Comparison of ENCODE assay signal across 30 mouse cellular contexts in genomic region chr16:65022364-65022763, GRCm38 (mm10).
DNase-seq lines count a peak whose midpoint lies in the region; ATAC-seq and TF ChIP-seq lines count a peak whose summit lies in the region.
"Had no signal": no experiment of that assay in that cellular context is flagged by ENCODE, and none has a peak within 500 bp of the region (broad histone marks: within the 10 kb centered on the region; RNA-seq: fewer than 3 reads in every experiment).

No protein-coding gene starts in this region.

- no peak overlapping the region for H3K4me2 ChIP-seq in midbrain, embryonic 15.5 days
- no peak overlapping the region for H3K4me2 ChIP-seq in midbrain, embryonic 14.5 days (ENCODE audit: low read length)
- H3K4me2 ChIP-seq: heart, embryonic 11.5 days; hindbrain, embryonic 13.5 days; limb, embryonic 13.5 days; liver, embryonic 11.5 days; lung, embryonic 15.5 days; midbrain, embryonic 13.5 days had no signal

- intact Hi-C loops in left cerebral cortex, postnatal 36 days (cut with DNase I): no loop called here

- no peak for ATAC-seq in midbrain, embryonic 15.5 days (replicated peaks)
- ATAC-seq in midbrain, embryonic 14.5 days (ENCODE audit: low FRiP score, low TSS enrichment): no peak
- ATAC-seq: forebrain, embryonic 16.5 days; intestine, embryonic 16.5 days; midbrain, embryonic 13.5 days; Patski had no signal

- TF ChIP-seq CTCF in layer of hippocampus, adult 2 months (conservative IDR thresholded peaks at IDR 0.05): no peak

- DNase-seq in layer of hippocampus, adult 2 months (ENCODE audit: low spot score in 2 of 2): peak; percentile 9 to 23
- no peak for DNase-seq in layer of hippocampus, adult 8-10 months (ENCODE audit: low spot score in 2 of 2)
- DNase-seq in right cerebral cortex, adult 18-20 months: peak; percentile 80
- DNase-seq in right cerebral cortex, postnatal 10 days (ENCODE audit: low spot score in 2 of 2): no peak
- peak; percentile 39 to 56 for DNase-seq in frontal cortex, postnatal 36 days (ENCODE audit: low spot score in 2 of 2)
- DNase-seq in left cerebral cortex, postnatal 36 days (ENCODE audit: low spot score in 2 of 2): peak; percentile 17 to 40
- DNase-seq in midbrain, embryonic 14.5 days: no peak
- DNase-seq: adrenal gland, postnatal 25 days; cerebellum, adult 18-20 months; cerebellum, postnatal 10 days; gastrocnemius, postnatal 25 days; heart, adult 11 months; heart, postnatal 4 days; kidney, adult 8-10 months; kidney, postnatal 4 days; lung, postnatal 36 days; thymus, postnatal 4 days had no signal

- no peak overlapping the region for H3K27ac ChIP-seq in layer of hippocampus, adult 2 months
- H3K27ac ChIP-seq in midbrain, embryonic 15.5 days: no peak overlapping the region
- H3K27ac ChIP-seq in midbrain, embryonic 14.5 days (replicated peaks; ENCODE audit: low read depth, low read length): no peak overlapping the region
- H3K27ac ChIP-seq: hindbrain, embryonic 13.5 days; kidney, postnatal 0 days; limb, embryonic 13.5 days; lung, embryonic 15.5 days; midbrain, embryonic 13.5 days; stomach, postnatal 0 days had no signal

- no peaks in the 10 kb centered on the region for H3K9me3 ChIP-seq in midbrain, embryonic 15.5 days
- H3K9me3 ChIP-seq in midbrain, embryonic 14.5 days (ENCODE audit: control insufficient read depth, low read length): no peaks in the 10 kb centered on the region
- H3K9me3 ChIP-seq: hindbrain, embryonic 13.5 days; limb, embryonic 13.5 days; lung, embryonic 15.5 days; midbrain, embryonic 13.5 days had no signal

- H3K4me3 ChIP-seq in layer of hippocampus, adult 2 months: no peak overlapping the region
- no peak overlapping the region for H3K4me3 ChIP-seq in midbrain, embryonic 15.5 days
- H3K4me3 ChIP-seq in midbrain, embryonic 14.5 days (replicated peaks; ENCODE audit: low read depth, low read length): no peak overlapping the region
- H3K4me3 ChIP-seq: erythroblast, embryonic 14.5 days; hindbrain, embryonic 13.5 days; limb, embryonic 13.5 days; lung, embryonic 15.5 days; midbrain, embryonic 13.5 days had no signal

- no peaks in the 10 kb centered on the region for H3K36me3 ChIP-seq in midbrain, embryonic 15.5 days (replicated peaks)
- H3K36me3 ChIP-seq in midbrain, embryonic 14.5 days (ENCODE audit: control insufficient read depth, insufficient read depth, low read length): no peaks in the 10 kb centered on the region
- H3K36me3 ChIP-seq: hindbrain, embryonic 13.5 days; limb, embryonic 13.5 days; lung, embryonic 15.5 days; midbrain, embryonic 13.5 days had no signal

- 83% methylated on average over 3 of the region's 3 CpGs for WGBS in midbrain, embryonic 15.5 days
- 82% methylated on average over 3 of the region's 3 CpGs for WGBS in midbrain, embryonic 14.5 days

- no peaks in the 10 kb centered on the region for H3K4me1 ChIP-seq in midbrain, embryonic 15.5 days
- H3K4me1 ChIP-seq in midbrain, embryonic 14.5 days (ENCODE audit: control insufficient read depth, insufficient read depth, low read length): no peaks in the 10 kb centered on the region
- H3K4me1 ChIP-seq: hindbrain, embryonic 13.5 days; limb, embryonic 13.5 days; lung, embryonic 15.5 days; midbrain, embryonic 13.5 days had no signal

- H3K9ac ChIP-seq in midbrain, embryonic 15.5 days: no peak overlapping the region
- H3K9ac ChIP-seq in midbrain, embryonic 14.5 days (replicated peaks; ENCODE audit: low read length): no peak overlapping the region
- H3K9ac ChIP-seq: hindbrain, embryonic 13.5 days; limb, embryonic 13.5 days; lung, embryonic 15.5 days; midbrain, embryonic 13.5 days had no signal

- H3K27me3 ChIP-seq in midbrain, embryonic 15.5 days (replicated peaks): no peaks in the 10 kb centered on the region
- no peaks in the 10 kb centered on the region for H3K27me3 ChIP-seq in midbrain, embryonic 14.5 days (ENCODE audit: control insufficient read depth, insufficient read depth, low read length)
- H3K27me3 ChIP-seq: hindbrain, embryonic 13.5 days; limb, embryonic 13.5 days; lung, embryonic 15.5 days; midbrain, embryonic 13.5 days; Patski had no signal

Comparison
In these comparisons a context has a peak if more than half of its experiments do, and no peak if none do; other contexts are left out.
1. DNase-seq: peak in layer of hippocampus, adult 2 months (2 of 2), right cerebral cortex, adult 18-20 months (single experiment), frontal cortex, postnatal 36 days (2 of 2) and left cerebral cortex, postnatal 36 days (2 of 2); none in layer of hippocampus, adult 8-10 months (0 of 2), right cerebral cortex, postnatal 10 days (0 of 2) and midbrain, embryonic 14.5 days (single experiment).